Mouse (Mus musculus) intestine, postnatal 0 days (tissue): ENCODE results near the gene Slc52a3. TPM values are rescaled to one million over a fixed set of nuclear protein-coding genes. Genes with fewer than 3 reads are reported as not detected.

Experiments
- ATAC-seq: fragments of 200-750 bp; cut with Nextera tagmentation; 2 replicates; pipeline ENCODE4 v1.8.0; 2017; ENCODE audit warnings: mild to moderate bottlenecking, moderate TSS enrichment, moderate library complexity
- H3K27ac ChIP-seq: fragments of 300-500 bp; sonication (generic); 2 replicates; pipeline ENCODE4 v1.5.1; 2014; ENCODE audit warnings: mild to moderate bottlenecking, low read depth, low read length, moderate library complexity
- H3K27me3 ChIP-seq: fragments of 300-500 bp; sonication (generic); replicated peaks from 2 replicates; pipeline ENCODE4 v1.6.1; 2014; ENCODE audit warnings: low read length, mixed read lengths; ENCODE audit not compliant: control insufficient read depth, insufficient read depth
- H3K36me3 ChIP-seq: fragments of 300-500 bp; sonication (generic); 2 replicates; pipeline ENCODE4 v1.6.1; 2014; ENCODE audit warnings: mild to moderate bottlenecking, moderate library complexity; ENCODE audit not compliant: control insufficient read depth, insufficient read depth
- H3K4me1 ChIP-seq: fragments of 300-500 bp; sonication (generic); replicated peaks from 2 replicates; pipeline ENCODE4 v1.6.1; 2014; ENCODE audit warnings: antibody characterized with exemption, low read length, mixed read lengths; ENCODE audit not compliant: control insufficient read depth, insufficient read depth
- H3K4me2 ChIP-seq: fragments of 300-500 bp; sonication (generic); replicated peaks from 2 replicates; pipeline ENCODE4 v1.6.1; 2014; ENCODE audit warnings: low read depth, mild to moderate bottlenecking, moderate library complexity
- H3K4me3 ChIP-seq: fragments of 300-500 bp; sonication (generic); 2 replicates; pipeline ENCODE4 v1.5.1; 2014; ENCODE audit warnings: low read depth, low read length
- H3K9ac ChIP-seq: fragments of 300-500 bp; sonication (generic); 2 replicates; pipeline ENCODE4 v1.6.1; 2014; ENCODE audit warnings: mild to moderate bottlenecking, low read depth, low read length
- H3K9me3 ChIP-seq: fragments of 300-500 bp; sonication (generic); 2 replicates; pipeline ENCODE4 v1.6.1; 2016; ENCODE audit warnings: mixed run types; ENCODE audit not compliant: control insufficient read depth
- CTCF ChIP-seq: sonication (generic); IDR thresholded peaks from 2 replicates; pipeline ENCODE4 v1.5.1; 2016; ENCODE audit warnings: low read depth, mild to moderate bottlenecking, control low read depth, antibody characterized with exemption, moderate library complexity
- WGBS: fragments of 180-500 bp; shearing (Covaris S2); extraction: QIAGEN DNeasy Blood & Tissue Kit; methylation state at CpG from one replicate; pipeline ENCODE4 v1.1.7; 2014; 5-methylcytosine and 5-hydroxymethylcytosine counted together
- polyA plus RNA-seq: library from polyadenylated mRNA; unstranded; fragments of >200 nt; fragmentation: Nextera tagmentation; extraction: Ambion mirVana; gene quantifications from 2 replicates; pipeline ENCODE4 v1.2.1, GENCODE M21; 2015

The Slc52a3 gene
- polyA plus RNA-seq, 1 experiment from 2014 or later: 15.7 TPM

GRCm38 (mm10) chr2:152048981-152049441, 52.7 kb downstream of the Slc52a3 start:
- Histone ChIP-seq H3K27ac (no peak overlapping the region), H3K4me3 (peak overlapping the region; percentile 45), H3K9ac (0 out of 2 replicates have a peak overlapping the region, but pooled peaks have one; percentile 22), H3K4me1 (0 out of 2 replicates have a peak, but pooled peaks cover 5% of the 10 kb centered on the region), H3K27me3 (peaks cover 42% of the 10 kb centered on the region), H3K9me3 (no peaks in the 10 kb centered on the region), H3K4me2 (peak overlapping the region; percentile 84), H3K36me3 (no peaks in the 10 kb centered on the region)
- WGBS: under 1% methylated on average over 24 of the region's 24 CpGs
- TF ChIP-seq CTCF: no peak
- peak; percentile 52 for ATAC-seq

DNA sequence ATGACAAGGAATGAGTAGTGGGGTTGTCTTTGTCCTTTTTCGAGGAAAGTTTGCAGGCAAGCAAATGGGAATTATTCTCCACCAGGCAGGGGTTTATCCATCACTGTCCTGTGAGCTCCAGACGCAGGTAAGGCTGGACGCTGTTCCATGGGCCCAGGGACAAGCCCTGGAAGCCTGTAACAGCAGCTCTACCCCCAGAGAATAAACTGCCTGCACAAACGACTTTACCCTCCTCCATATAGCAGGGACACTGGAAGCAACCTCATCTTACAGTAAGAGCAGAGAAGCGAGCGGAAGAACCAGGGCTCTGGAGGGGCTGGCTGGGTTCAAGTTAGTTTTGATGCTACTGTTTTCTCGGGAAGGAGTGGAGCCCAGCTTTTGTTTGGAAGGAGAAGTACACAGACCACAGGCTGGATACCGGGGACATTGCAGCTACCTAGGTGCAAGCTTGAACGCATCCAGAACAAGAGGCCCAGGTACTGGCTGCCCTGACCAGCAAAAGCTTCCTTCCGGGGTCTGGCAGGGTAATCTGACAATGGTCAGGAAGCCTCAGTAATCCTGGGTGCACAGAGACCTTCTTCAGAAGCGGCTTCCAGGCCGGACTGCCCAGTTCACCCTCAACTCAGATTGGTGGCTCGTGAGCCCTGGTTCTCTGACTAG, 53.4 kb downstream of the Slc52a3 start:
- Histone ChIP-seq H3K27me3 (peaks cover 40% of the 10 kb centered on the region), H3K9me3 (no peaks in the 10 kb centered on the region), H3K9ac (no peak overlapping the region), H3K27ac (no peak overlapping the region), H3K36me3 (no peaks in the 10 kb centered on the region), H3K4me1 (0 out of 2 replicates have a peak, but pooled peaks cover 5% of the 10 kb centered on the region), H3K4me2 (no peak overlapping the region), H3K4me3 (peak overlapping the region; percentile 45; the same call in 1 of the 2 replicates)
- no peak for TF ChIP-seq CTCF
- ATAC-seq: no peak
- WGBS: 22% methylated on average over 13 of the region's 13 CpGs

DNA sequence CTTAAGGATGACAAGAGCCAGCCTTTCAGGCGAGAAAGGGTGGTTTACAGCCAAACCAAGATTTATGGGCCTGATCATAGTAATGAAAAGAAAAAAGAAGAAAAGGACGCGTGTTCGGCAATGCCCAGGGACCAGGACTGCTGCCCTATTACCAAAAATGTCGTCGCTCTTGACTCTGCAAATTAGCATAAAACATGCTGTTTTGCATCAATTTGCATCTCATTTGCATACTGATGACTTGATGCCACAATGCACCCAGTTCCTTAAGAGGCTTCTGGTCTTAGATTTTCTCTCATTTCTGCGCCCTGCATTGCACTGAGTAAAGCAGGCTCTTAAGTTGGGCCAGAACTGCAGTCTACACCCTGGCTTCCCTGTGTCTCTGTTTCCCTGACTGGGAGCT, 54.0 kb downstream of the Slc52a3 start:
- ATAC-seq: no peak
- H3K4me3 ChIP-seq: no peak overlapping the region
- H3K9me3 ChIP-seq: no peaks in the 10 kb centered on the region
- no peak overlapping the region for H3K9ac ChIP-seq
- H3K4me1 ChIP-seq: 0 out of 2 replicates have a peak, but pooled peaks cover 5% of the 10 kb centered on the region
- WGBS: 29% methylated on average over 7 of the region's 7 CpGs
- H3K27ac ChIP-seq: no peak overlapping the region
- peaks cover 40% of the 10 kb centered on the region for H3K27me3 ChIP-seq
- no peaks in the 10 kb centered on the region for H3K36me3 ChIP-seq
- H3K4me2 ChIP-seq: no peak overlapping the region
- no peak for TF ChIP-seq CTCF

GRCm38 (mm10) chr2:152051985-152052384, 55.7 kb downstream of the Slc52a3 start:
- TF ChIP-seq CTCF: no peak
- H3K9me3 ChIP-seq: no peaks in the 10 kb centered on the region
- no peak for ATAC-seq

GRCm38 (mm10) chr2:152055406-152055805, 59.1 kb downstream of the Slc52a3 start:
- peaks cover 2% of the 10 kb centered on the region for H3K27me3 ChIP-seq
- no peaks in the 10 kb centered on the region for H3K4me1 ChIP-seq
- H3K4me3 ChIP-seq: no peak overlapping the region
- WGBS: 69% methylated on average over 1 of the region's 1 CpGs
- ATAC-seq: no peak
- no peak overlapping the region for H3K4me2 ChIP-seq
- TF ChIP-seq CTCF: no peak
- no peaks in the 10 kb centered on the region for H3K36me3 ChIP-seq
- H3K9ac ChIP-seq: no peak overlapping the region
- H3K9me3 ChIP-seq: no peaks in the 10 kb centered on the region
- no peak overlapping the region for H3K27ac ChIP-seq

More at GRCm38 (mm10) chr2:152051985-152052384, 55.7 kb downstream of the Slc52a3 start:
- Histone ChIP-seq H3K36me3 (no peaks in the 10 kb centered on the region), H3K27me3 (peaks cover 35% of the 10 kb centered on the region), H3K9ac (no peak overlapping the region), H3K4me2 (no peak overlapping the region), H3K27ac (no peak overlapping the region), H3K4me3 (no peak overlapping the region), H3K4me1 (0 out of 2 replicates have a peak, but pooled peaks cover 5% of the 10 kb centered on the region)
- 75% methylated on average over 3 of the region's 3 CpGs for WGBS

GRCm38 (mm10) chr2:152056368-152057251, 60.3 kb downstream of the Slc52a3 start:
- no peak overlapping the region for H3K4me3 ChIP-seq
- H3K9ac ChIP-seq: no peak overlapping the region
- no peak overlapping the region for H3K4me2 ChIP-seq
- TF ChIP-seq CTCF: no peak
- no peaks in the 10 kb centered on the region for H3K9me3 ChIP-seq
- no peak for ATAC-seq
- H3K4me1 ChIP-seq: no peaks in the 10 kb centered on the region
- no peaks in the 10 kb centered on the region for H3K36me3 ChIP-seq
- no peak overlapping the region for H3K27ac ChIP-seq
- 70% methylated on average over 22 of the region's 22 CpGs for WGBS
- H3K27me3 ChIP-seq: no peaks in the 10 kb centered on the region
